Mouse (Mus musculus): Measurements from ENCODE around the gene Magi3. TPM values are rescaled to one million over a fixed set of nuclear protein-coding genes. Genes with fewer than 3 reads are reported as not detected.

Gene Magi3
- 0.03 TPM in 1 of 2 replicates, not detected in the other for polyA plus RNA-seq (2012)

GRCm38 (mm10) chr3:104220295-104220965 is at the start of gene Magi3:
Magi3 (minus strand) TSS chr3:104220374.
- Histone ChIP-seq H3K27me3 (ENCODE audit: control insufficient read depth) (peaks cover 49% of the 10 kb centered on the region), H3K4me1 (ENCODE audit: control insufficient read depth) (peaks cover 28% of the 10 kb centered on the region), H3K9me3 (ENCODE audit: control insufficient read depth, low read length) (peaks cover 2% of the 10 kb centered on the region; the same call in 1 of the 2 replicates), H3K4me3 (replicated peaks) (peak within 1 kb of the TSS; percentile 72), H3K36me3 (ENCODE audit: control insufficient read depth) (no peaks in the 10 kb centered on the region)
- TF ChIP-seq GATA1 (IDR thresholded peaks at IDR 0.05; ENCODE audit: low read length), result no peak
- no peak for TF ChIP-seq TAL1 (IDR thresholded peaks at IDR 0.05; ENCODE audit: low read length)

GRCm38 (mm10) chr3:104264530-104265145 is 44.5 kb upstream of the Magi3 start:
- Histone ChIP-seq H3K36me3 (ENCODE audit: control insufficient read depth) (no peaks in the 10 kb centered on the region), H3K4me3 (replicated peaks) (no peak overlapping the region), H3K27me3 (ENCODE audit: control insufficient read depth) (no peaks in the 10 kb centered on the region), H3K4me1 (ENCODE audit: control insufficient read depth) (no peaks in the 10 kb centered on the region), H3K9me3 (ENCODE audit: control insufficient read depth, low read length) (no peaks in the 10 kb centered on the region)
- TF ChIP-seq TAL1 (IDR thresholded peaks at IDR 0.05; ENCODE audit: low read length) (no peak), GATA1 (IDR thresholded peaks at IDR 0.05; ENCODE audit: low read length) (no peak)

- Histone ChIP-seq H3K27me3 (ENCODE audit: control insufficient read depth) (no peaks in the 10 kb centered on the region), H3K36me3 (ENCODE audit: control insufficient read depth) (no peaks in the 10 kb centered on the region), H3K9me3 (ENCODE audit: control insufficient read depth, low read length) (no peaks in the 10 kb centered on the region), H3K4me3 (replicated peaks) (no peak overlapping the region), H3K4me1 (ENCODE audit: control insufficient read depth) (no peaks in the 10 kb centered on the region)
- no peak for TF ChIP-seq TAL1 (IDR thresholded peaks at IDR 0.05; ENCODE audit: low read length)
- no peak for TF ChIP-seq GATA1 (IDR thresholded peaks at IDR 0.05; ENCODE audit: low read length)
Measured at GRCm38 (mm10) chr3:104260221-104260620, 40.0 kb upstream of the Magi3 start.

GRCm38 (mm10) chr3:104259168-104259567 is 39.0 kb upstream of the Magi3 start:
- Histone ChIP-seq H3K9me3 (ENCODE audit: control insufficient read depth, low read length) (no peaks in the 10 kb centered on the region), H3K4me3 (replicated peaks) (no peak overlapping the region), H3K4me1 (ENCODE audit: control insufficient read depth) (no peaks in the 10 kb centered on the region), H3K27me3 (ENCODE audit: control insufficient read depth) (no peaks in the 10 kb centered on the region), H3K36me3 (ENCODE audit: control insufficient read depth) (no peaks in the 10 kb centered on the region)
- TF ChIP-seq GATA1 (IDR thresholded peaks at IDR 0.05; ENCODE audit: low read length) (no peak), TAL1 (IDR thresholded peaks at IDR 0.05; ENCODE audit: low read length) (no peak)

- Histone ChIP-seq H3K27me3 (ENCODE audit: control insufficient read depth) (no peaks in the 10 kb centered on the region), H3K9me3 (ENCODE audit: control insufficient read depth, low read length) (no peaks in the 10 kb centered on the region)
Measured at GRCm38 (mm10) chr3:104257041-104257440, 36.9 kb upstream of the Magi3 start.

GRCm38 (mm10) chr3:104253760-104254159 is 33.6 kb upstream of the Magi3 start:
- Histone ChIP-seq H3K4me3 (replicated peaks) (no peak overlapping the region), H3K36me3 (ENCODE audit: control insufficient read depth) (no peaks in the 10 kb centered on the region), H3K27me3 (ENCODE audit: control insufficient read depth) (no peaks in the 10 kb centered on the region), H3K9me3 (ENCODE audit: control insufficient read depth, low read length) (no peaks in the 10 kb centered on the region), H3K4me1 (ENCODE audit: control insufficient read depth) (no peaks in the 10 kb centered on the region)
- TF ChIP-seq TAL1 (IDR thresholded peaks at IDR 0.05; ENCODE audit: low read length) (no peak), GATA1 (IDR thresholded peaks at IDR 0.05; ENCODE audit: low read length) (no peak)

More at GRCm38 (mm10) chr3:104257041-104257440, 36.9 kb upstream of the Magi3 start:
- Histone ChIP-seq H3K4me3 (replicated peaks) (no peak overlapping the region), H3K36me3 (ENCODE audit: control insufficient read depth) (no peaks in the 10 kb centered on the region), H3K4me1 (ENCODE audit: control insufficient read depth) (no peaks in the 10 kb centered on the region)
- TF ChIP-seq TAL1 (IDR thresholded peaks at IDR 0.05; ENCODE audit: low read length) (no peak), GATA1 (IDR thresholded peaks at IDR 0.05; ENCODE audit: low read length) (no peak)

GRCm38 (mm10) chr3:104247850-104248249 is 27.7 kb upstream of the Magi3 start:
- H3K4me1 ChIP-seq (ENCODE audit: control insufficient read depth), result no peaks in the 10 kb centered on the region
- TF ChIP-seq TAL1 (IDR thresholded peaks at IDR 0.05; ENCODE audit: low read length) (no peak), GATA1 (IDR thresholded peaks at IDR 0.05; ENCODE audit: low read length) (no peak)
- H3K27me3 ChIP-seq (ENCODE audit: control insufficient read depth), result no peaks in the 10 kb centered on the region
- H3K9me3 ChIP-seq (ENCODE audit: control insufficient read depth, low read length), result no peaks in the 10 kb centered on the region
- no peak overlapping the region for H3K4me3 ChIP-seq (replicated peaks)
- no peaks in the 10 kb centered on the region for H3K36me3 ChIP-seq (ENCODE audit: control insufficient read depth)

GRCm38 (mm10) chr3:104247057-104247456 is 26.9 kb upstream of the Magi3 start:
- Histone ChIP-seq H3K36me3 (ENCODE audit: control insufficient read depth) (no peaks in the 10 kb centered on the region), H3K9me3 (ENCODE audit: control insufficient read depth, low read length) (no peaks in the 10 kb centered on the region), H3K27me3 (ENCODE audit: control insufficient read depth) (no peaks in the 10 kb centered on the region), H3K4me3 (replicated peaks) (no peak overlapping the region), H3K4me1 (ENCODE audit: control insufficient read depth) (no peaks in the 10 kb centered on the region)
- TF ChIP-seq TAL1 (IDR thresholded peaks at IDR 0.05; ENCODE audit: low read length), result no peak
- TF ChIP-seq GATA1 (IDR thresholded peaks at IDR 0.05; ENCODE audit: low read length), result no peak

- no peaks in the 10 kb centered on the region for H3K27me3 ChIP-seq (ENCODE audit: control insufficient read depth)
- H3K4me3 ChIP-seq (replicated peaks), result no peak overlapping the region
- TF ChIP-seq GATA1 (IDR thresholded peaks at IDR 0.05; ENCODE audit: low read length), result no peak
- TF ChIP-seq TAL1 (IDR thresholded peaks at IDR 0.05; ENCODE audit: low read length), result no peak
- no peaks in the 10 kb centered on the region for H3K36me3 ChIP-seq (ENCODE audit: control insufficient read depth)
- no peaks in the 10 kb centered on the region for H3K4me1 ChIP-seq (ENCODE audit: control insufficient read depth)
- no peaks in the 10 kb centered on the region for H3K9me3 ChIP-seq (ENCODE audit: control insufficient read depth, low read length)
Measured at GRCm38 (mm10) chr3:104244373-104244772, 24.2 kb upstream of the Magi3 start.

All from erythroblast, embryonic 14.5 days (primary cell).